Mouse (Mus musculus) erythroblast, embryonic 14.5 days (primary cell): ENCODE results near the gene Hrh1.
"Not testable (repeated sequence)": the region's sequence is repeated elsewhere in the genome, so short reads cannot be mapped to it uniquely, and the experiment has no call there.

Experiments
- GATA1 ChIP-seq: IDR thresholded peaks from 2 replicates; pipeline ENCODE4 v1.6.1; 2012; ENCODE audit warnings: low read length, inconsistent platforms, mixed read lengths
- TAL1 ChIP-seq: IDR thresholded peaks from 3 replicates; pipeline ENCODE4 v1.6.1; 2012; ENCODE audit warnings: low read length, inconsistent platforms, mixed read lengths

DNA sequence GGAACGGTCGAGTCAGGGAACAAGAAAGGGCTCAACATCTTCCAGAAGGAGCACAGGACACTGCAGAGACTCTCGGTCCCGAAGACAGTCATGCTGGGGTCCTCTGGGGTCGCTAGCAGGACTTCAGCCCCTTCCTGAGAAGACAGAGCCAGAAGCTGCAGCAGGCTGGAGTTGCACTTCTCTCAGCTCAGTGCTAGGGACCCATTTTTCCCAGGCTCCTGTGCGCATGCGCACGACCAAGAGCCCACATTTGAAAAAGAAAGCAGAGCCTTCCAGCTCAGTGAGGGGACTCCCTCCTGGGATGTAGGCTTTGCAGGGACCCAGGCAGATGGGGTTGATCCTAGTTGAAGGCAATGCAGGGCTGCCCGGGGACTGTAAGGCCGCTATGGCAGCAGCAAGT is 94.9 kb downstream of the Hrh1 start:
- TF ChIP-seq GATA1, TAL1: not testable (repeated sequence)
